Mouse (Mus musculus): ENCODE measurements at regions not wholly inside any gene's neighbourhood (a gene's known extent, or its start where the extent isn't known, plus 50 kb on each side); places are given as distances from the start of the nearest gene placed in this dataset.
"Not testable (repeated sequence)": the region's sequence is repeated elsewhere in the genome, so short reads cannot be mapped to it uniquely, and the experiment has no call there.

GRCm38 (mm10) chr14:74205011-74205410, 435.6 kb upstream of the Htr2a start:
- DNase-seq = no peak

GRCm38 (mm10) chr14:74217914-74218446, 422.7 kb upstream of the Htr2a start:
- DNase-seq = no peak

DNA sequence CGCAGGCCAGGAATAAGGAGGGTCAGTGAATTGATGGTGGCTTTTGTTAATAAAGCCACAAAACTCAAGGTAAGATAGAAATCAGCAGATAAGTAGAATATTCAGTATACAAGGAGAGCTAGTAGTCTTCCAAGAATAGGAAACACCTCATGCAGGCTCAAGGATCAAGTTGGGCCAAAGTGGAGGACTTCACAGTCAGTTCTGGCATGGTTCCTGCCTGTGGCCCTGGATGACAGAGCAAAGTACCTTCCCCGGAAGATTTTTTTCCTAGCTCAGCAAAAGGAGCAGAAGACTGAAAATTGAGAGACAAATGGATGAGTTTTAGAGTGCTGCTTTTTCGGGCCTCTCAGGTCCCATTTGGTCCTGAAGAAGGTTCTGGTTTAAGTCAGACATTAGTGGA, 420.9 kb upstream of the Htr2a start:
- DNase-seq = peak; percentile 4

DNA sequence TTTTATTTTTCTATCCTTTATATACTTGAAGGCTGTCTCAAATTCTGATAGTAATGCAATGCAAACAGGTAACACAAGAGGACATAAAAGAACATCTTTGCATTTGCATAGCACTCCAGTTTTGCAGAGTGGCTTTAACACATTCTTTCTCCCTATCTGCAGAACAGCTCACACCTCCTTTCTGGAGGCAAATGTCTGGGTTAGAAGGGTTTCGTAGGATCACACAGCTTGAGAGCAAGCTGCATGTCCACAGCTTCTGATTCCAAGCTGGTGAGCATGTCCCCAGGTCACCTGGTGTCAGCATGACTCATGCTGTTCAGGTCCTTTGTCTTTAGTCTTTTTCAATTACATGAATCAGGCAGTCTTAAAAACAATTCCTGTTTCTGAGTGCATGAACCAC, 418.5 kb upstream of the Htr2a start:
- DNase-seq = no peak

DNA sequence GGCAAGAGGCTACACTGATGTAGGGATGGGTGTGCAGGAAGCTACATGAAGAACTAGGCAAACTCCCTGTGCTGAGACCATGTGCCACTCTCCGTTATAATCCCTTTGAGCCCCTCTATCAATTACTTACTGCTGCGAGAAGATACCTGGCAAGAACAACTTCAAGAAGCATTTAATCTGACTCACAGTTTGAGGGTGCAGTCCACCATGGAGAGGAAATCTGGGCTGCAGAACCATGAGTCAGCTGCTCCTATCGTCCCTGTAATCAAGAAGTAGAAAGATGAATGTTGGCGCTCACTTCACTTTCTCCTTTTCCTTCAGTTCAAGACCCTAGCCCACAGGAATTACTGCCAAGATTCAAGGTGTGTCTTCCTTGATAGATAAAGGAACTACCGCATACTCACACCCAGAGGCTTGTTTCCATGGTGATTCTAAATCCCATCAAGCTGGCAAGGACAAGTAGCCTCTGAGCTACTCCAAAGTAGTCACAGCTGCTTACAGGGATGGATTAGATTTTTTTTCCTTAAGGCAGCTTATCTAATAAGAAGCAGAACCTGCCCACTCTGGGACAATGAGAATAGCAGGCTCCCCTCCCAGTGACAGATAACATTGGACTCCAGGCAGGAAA, 411.0 kb upstream of the Htr2a start:
- DNase-seq = no peak

- DNase-seq = no peak
Measured at GRCm38 (mm10) chr14:74240212-74240611, 400.4 kb upstream of the Htr2a start.

GRCm38 (mm10) chr14:74249263-74249878, 391.3 kb upstream of the Htr2a start:
- DNase-seq = no peak

DNA sequence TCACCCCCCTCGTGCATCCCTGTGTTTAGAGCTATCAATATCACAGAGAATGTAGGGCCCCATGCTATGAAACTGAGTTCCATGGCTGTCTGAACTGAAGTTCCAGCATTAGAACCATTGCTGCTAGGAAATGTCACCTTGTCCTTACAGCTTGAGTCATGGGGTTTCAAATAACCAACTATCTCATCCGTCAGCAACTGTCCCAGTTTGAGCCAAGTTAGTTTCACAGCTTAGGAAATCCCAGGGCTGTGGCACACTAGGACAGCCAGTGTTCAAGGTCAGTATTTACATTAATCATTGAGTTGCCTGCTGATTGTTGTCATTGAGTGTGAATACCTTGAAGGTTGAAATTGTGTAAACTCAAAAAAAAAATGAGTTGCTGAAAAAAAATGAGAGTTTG, 390.6 kb upstream of the Htr2a start:
- peak; percentile 11 for DNase-seq

- no peak for DNase-seq
Measured at GRCm38 (mm10) chr14:74252189-74253145, 388.2 kb upstream of the Htr2a start.

GRCm38 (mm10) chr14:74255000-74255399, 385.6 kb upstream of the Htr2a start:
- DNase-seq = no peak

DNA sequence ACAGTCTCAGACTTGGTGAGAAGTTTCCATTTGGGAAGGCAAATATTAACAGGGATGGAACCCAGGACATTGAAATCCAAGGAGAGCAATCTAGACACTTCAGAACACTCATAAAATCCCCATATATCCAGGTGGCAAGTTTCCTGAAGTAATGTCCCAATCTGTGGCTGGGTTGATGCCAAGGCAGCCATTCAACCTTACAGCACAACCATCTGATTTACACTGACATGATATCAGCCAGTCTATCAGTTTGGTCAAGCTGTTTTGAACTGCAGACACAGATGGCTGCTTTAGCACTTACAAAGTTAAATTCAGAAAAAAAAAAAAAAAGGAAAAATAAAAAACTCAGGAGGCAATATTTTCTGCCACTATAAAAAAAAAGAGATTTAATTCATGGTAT, 381.2 kb upstream of the Htr2a start:
- DNase-seq = no peak

DNA sequence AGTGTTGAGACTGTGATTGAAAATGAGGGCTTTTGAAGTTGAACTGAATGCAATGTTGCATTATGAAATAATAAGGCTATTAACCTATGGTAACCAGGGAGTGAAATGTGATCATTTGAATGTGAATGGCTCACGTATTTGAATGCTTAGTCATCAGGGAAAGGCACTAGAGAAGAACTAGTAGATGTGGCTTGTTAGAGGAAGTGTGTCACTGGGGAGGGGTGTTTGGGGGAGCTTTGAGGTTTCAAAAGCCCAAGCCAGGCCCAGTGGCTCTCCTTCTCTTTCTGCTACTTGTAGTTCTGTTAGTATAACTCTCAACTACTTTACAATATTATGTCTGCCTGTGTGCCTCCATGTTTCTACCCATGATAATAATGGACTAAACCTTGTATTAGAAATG, 373.6 kb upstream of the Htr2a start:
- no peak for DNase-seq

- DNase-seq = no peak
Measured at GRCm38 (mm10) chr14:74294560-74294959, 346.1 kb upstream of the Htr2a start.

- no peak for DNase-seq
Measured at GRCm38 (mm10) chr14:74304483-74304882, 336.2 kb upstream of the Htr2a start.

DNA sequence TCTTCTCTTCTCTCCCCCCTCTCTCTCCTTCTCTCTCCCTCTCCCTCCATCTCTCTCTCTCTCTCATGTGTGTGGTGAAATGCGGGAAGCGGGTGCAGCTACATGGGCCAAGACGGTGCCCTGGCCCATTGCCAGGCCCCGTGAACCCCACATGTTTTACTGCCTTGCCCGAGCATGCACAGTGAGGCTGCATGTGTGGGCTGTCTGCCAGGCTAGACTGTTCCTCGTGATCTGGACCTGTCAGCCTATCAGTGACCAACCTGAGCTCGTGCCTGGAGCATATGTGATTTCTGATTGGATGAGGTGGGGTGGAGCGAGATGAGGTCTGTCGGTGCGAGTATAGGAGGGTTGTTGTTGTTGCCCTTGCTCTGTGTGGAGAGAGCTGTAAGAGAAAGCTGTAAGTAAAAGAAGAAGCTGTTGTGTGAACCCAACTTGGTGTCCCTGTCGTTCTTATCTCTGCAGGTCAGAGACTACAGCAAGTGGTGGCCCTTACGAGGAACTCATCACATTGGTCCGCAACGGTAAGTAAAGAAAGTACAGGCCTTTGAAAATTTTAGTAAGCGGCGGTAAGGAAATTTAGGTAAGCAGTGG, 333.8 kb upstream of the Htr2a start:
- no peak for DNase-seq

GRCm38 (mm10) chr14:74309451-74309850, 331.2 kb upstream of the Htr2a start:
- DNase-seq = not testable (repeated sequence)

DNA sequence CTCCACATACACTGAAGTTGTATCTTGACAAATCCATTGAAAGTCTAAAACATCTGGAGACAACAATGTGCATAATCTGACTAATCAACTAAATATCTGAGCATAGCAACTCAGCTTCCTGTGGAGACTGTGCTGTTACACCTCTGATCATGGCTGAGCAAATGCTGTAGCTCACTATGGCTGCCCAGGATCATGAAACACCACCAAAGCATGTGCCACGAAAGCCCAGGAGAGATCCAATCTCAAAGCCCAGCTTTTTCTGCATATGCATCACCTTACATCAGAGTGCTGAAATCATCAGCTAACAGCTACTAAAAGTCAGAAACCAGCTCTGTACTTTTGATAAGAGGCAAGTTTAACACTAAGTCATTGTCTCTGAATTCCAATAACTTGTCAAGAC, 313.3 kb upstream of the Htr2a start:
- DNase-seq = no peak

GRCm38 (mm10) chr14:74350751-74351150, 289.9 kb upstream of the Htr2a start:
- DNase-seq = no peak

GRCm38 (mm10) chr14:74352286-74352685, 288.4 kb upstream of the Htr2a start:
- DNase-seq = peak; percentile 22

GRCm38 (mm10) chr14:74358730-74359444, 281.8 kb upstream of the Htr2a start:
- no peak for DNase-seq

GRCm38 (mm10) chr14:74359663-74360552, 280.7 kb upstream of the Htr2a start:
- no peak for DNase-seq

All from adrenal gland, postnatal 10 days (tissue).